Mouse (Mus musculus) forebrain, embryonic 13.5 days (tissue): ENCODE measurements around the gene Defb41. TPM values are rescaled to one million over a fixed set of nuclear protein-coding genes. Genes with fewer than 3 reads are reported as not detected.
"Not testable (repeated sequence)": the region's sequence is repeated elsewhere in the genome, so short reads cannot be mapped to it uniquely, and the experiment has no call there.

ENCODE experiments used
- ATAC-seq: fragments of 200-750 bp; cut with Nextera tagmentation; 2 replicates; pipeline ENCODE4 v1.8.0; 2017
- H3K27ac ChIP-seq: fragments of 300-500 bp; sonication (generic); 2 replicates; pipeline ENCODE4 v1.5.1; 2015; ENCODE audit warnings: inconsistent platforms, mild to moderate bottlenecking, moderate library complexity
- H3K27me3 ChIP-seq: fragments of 300-500 bp; sonication (generic); 2 replicates; pipeline ENCODE4 v1.6.1; 2015; ENCODE audit warnings: mild to moderate bottlenecking, inconsistent platforms
- H3K36me3 ChIP-seq: fragments of 300-500 bp; sonication (generic); 2 replicates; pipeline ENCODE4 v1.6.1; 2015; ENCODE audit warnings: mild to moderate bottlenecking, inconsistent platforms; ENCODE audit not compliant: poor library complexity, severe bottlenecking
- H3K4me1 ChIP-seq: fragments of 300-500 bp; sonication (generic); 2 replicates; pipeline ENCODE4 v1.6.1; 2015; ENCODE audit warnings: inconsistent platforms
- H3K4me2 ChIP-seq: fragments of 300-500 bp; sonication (generic); 2 replicates; pipeline ENCODE4 v1.6.1; 2015; ENCODE audit warnings: inconsistent platforms, mild to moderate bottlenecking, moderate library complexity
- H3K4me3 ChIP-seq: fragments of 300-500 bp; sonication (generic); 2 replicates; pipeline ENCODE4 v1.5.1; 2015; ENCODE audit warnings: mild to moderate bottlenecking, inconsistent platforms
- H3K9ac ChIP-seq: fragments of 300-500 bp; sonication (generic); 2 replicates; pipeline ENCODE4 v1.6.1; 2015; ENCODE audit warnings: mild to moderate bottlenecking, inconsistent platforms
- H3K9me3 ChIP-seq: fragments of 300-500 bp; sonication (generic); replicated peaks from 2 replicates; pipeline ENCODE4 v1.6.1; 2016; ENCODE audit warnings: inconsistent platforms
- WGBS: fragments of 180-500 bp; shearing (Covaris S2); methylation state at CpG from one replicate; pipeline ENCODE4 v1.1.7; 2015; 5-methylcytosine and 5-hydroxymethylcytosine counted together
- polyA plus RNA-seq: library from polyadenylated mRNA; unstranded; fragments of >200 nt; fragmentation: Nextera tagmentation; extraction: Ambion mirVana; gene quantifications from 2 replicates; pipeline ENCODE4 v1.2.1, GENCODE M21; 2015

Gene Defb41
- not detected in 2 replicates for polyA plus RNA-seq

DNA sequence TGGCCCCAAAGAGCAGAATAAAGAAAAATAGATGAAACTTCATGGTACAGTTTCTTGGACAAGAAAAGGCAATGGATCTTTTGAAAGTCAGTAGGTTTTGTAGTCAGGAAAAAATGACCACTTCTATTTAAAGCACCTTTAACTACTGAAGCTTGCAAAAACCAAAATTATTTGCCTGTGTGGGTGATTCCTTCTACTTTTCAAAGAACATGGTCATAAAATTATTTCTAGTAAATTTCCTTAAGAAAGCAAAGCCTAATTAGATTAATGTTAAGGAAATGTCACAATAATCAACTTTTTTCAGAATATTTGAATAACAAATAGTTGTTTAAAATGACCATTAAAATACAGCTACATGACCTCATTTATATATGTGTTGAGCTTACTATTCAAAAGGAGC, at the start of gene Defb41:
TSS of gene Defb41 (minus strand) at position 101 of the 400 bp plus-strand sequence.
- Histone ChIP-seq H3K9ac (no peak within 1 kb of the TSS), H3K4me2 (no peak within 1 kb of the TSS), H3K9me3 (no peaks in the 10 kb centered on the region), H3K4me1 (no peaks in the 10 kb centered on the region), H3K27ac (no peak within 1 kb of the TSS), H3K36me3 (no peaks in the 10 kb centered on the region), H3K4me3 (no peak within 1 kb of the TSS), H3K27me3 (no peaks in the 10 kb centered on the region)
- ATAC-seq, result no peak

DNA sequence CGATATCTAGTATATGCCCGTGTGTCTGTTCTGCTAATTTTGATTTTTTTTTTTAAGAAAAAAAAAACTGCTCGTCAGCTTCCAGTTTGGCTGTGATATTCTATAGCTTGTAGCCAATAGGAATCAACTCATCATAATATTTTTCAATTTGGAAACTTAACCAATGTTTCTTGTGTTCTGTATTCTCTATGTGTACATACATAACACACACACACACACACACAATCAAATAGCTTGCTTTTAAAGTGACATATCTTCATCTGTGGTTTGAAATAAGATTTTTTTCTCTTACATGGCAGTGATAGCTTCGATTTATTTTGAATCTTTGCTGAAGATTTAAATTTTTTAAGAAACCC, 43.5 kb upstream of the Defb41 start:
- H3K27ac ChIP-seq, result no peak overlapping the region

DNA sequence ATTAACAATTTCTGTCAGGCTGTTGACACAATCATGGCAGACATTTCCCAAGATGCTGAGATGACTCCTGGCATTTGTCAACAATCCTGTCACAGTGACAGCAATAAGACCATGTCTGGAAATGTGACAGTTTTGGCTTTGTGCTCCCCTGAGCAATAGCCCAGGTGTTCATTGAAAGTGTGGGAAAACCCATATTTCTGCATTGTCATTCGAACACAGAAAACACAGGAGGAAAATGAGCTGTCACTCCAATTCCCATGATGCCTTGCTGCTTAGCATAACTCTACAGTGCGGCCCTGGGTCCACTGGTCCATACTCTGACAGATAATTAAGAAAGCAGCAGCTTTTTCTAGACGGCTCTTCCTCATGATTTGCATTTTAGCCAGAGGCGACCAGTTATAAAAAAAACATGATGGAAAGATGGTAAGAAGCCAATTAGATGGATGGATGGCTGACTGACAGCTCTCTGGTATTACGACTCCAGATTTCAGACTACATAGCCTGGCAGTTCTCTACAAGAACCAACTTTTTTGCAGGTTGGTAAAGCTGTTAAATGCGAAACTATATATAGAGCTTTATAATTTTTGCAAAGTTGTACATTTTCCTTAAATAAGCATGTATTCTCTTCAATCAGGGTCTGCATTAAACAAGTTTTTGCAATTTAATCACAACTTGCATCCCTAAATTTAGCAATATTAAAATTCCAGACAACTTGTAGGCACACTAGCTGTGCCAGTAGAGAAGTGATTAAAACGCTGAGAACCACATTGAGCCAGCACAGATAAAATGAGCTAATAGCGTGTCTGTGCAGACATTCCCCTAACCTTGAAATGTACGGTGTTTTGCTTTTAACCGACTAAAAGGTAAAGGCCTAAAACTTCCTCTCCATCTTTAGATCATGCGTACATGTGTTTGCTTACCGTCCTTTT, 42.9 kb upstream of the Defb41 start:
- peak; percentile 86 for ATAC-seq
- Histone ChIP-seq H3K4me3 (no peak overlapping the region), H3K9me3 (no peaks in the 10 kb centered on the region), H3K4me1 (no peaks in the 10 kb centered on the region), H3K9ac (no peak overlapping the region), H3K27me3 (no peaks in the 10 kb centered on the region), H3K27ac (no peak overlapping the region), H3K4me2 (no peak overlapping the region), H3K36me3 (no peaks in the 10 kb centered on the region)
- WGBS, result 80% methylated on average over 12 of the region's 12 CpGs

More for the DNA sequence above, 43.5 kb upstream of the Defb41 start:
- Histone ChIP-seq H3K36me3 (no peaks in the 10 kb centered on the region), H3K9me3 (no peaks in the 10 kb centered on the region), H3K27me3 (no peaks in the 10 kb centered on the region), H3K4me1 (no peaks in the 10 kb centered on the region), H3K9ac (no peak overlapping the region), H3K4me3 (no peak overlapping the region), H3K4me2 (no peak overlapping the region)
- WGBS, result 85% methylated on average over 4 of the region's 4 CpGs
- no peak; the same call in 1 of the 2 replicates for ATAC-seq

DNA sequence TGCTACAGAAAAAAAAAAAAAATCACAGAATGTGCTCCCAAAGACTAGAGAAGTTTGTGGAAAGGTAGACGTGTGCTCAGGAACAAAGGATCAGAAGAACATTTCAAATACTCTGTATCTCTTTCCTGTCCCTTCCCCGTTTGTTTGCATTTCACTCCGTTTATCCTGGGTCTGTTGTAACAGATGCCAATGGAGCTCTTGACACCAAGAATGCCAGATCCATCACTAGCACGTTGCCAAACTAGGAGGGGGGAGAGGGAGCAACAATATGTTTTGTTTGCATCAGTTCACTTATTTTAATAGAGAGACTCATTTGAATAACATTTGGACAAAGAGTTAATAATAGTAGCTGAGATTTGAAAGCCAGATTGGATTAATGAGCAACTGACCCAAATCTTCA, 27.6 kb upstream of the Defb41 start:
- peak; percentile 70; the same call in 1 of the 2 replicates for ATAC-seq
- 30% methylated on average over 4 of the region's 4 CpGs for WGBS

DNA sequence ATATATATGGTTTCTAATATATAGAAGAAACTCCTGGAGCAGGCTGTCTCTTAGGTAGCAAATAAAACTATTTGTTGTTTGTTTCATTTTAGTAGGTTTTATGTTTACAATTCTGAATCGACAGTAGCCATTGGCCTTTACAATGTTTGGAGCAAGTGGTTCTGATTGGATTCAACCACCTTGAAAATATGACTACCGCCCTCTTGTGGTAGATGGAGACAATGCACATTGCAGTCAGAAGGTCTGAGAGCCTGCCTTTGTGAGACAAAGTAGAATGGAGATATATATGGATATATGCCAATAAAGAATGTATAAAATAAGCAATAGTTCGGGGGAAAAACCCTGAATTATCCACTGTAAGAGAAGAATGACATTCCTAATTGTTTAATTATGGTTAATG, 23.9 kb upstream of the Defb41 start:
- Histone ChIP-seq H3K36me3 (no peaks in the 10 kb centered on the region), H3K4me2 (no peak overlapping the region), H3K27ac (no peak overlapping the region), H3K9ac (no peak overlapping the region), H3K27me3 (no peaks in the 10 kb centered on the region), H3K4me1 (no peaks in the 10 kb centered on the region), H3K9me3 (no peaks in the 10 kb centered on the region), H3K4me3 (no peak overlapping the region)
- 42% methylated on average over 3 of the region's 3 CpGs for WGBS
- no peak for ATAC-seq

More for the DNA sequence above, 27.6 kb upstream of the Defb41 start:
- Histone ChIP-seq H3K4me3 (no peak overlapping the region), H3K9ac (no peak overlapping the region), H3K9me3 (no peaks in the 10 kb centered on the region), H3K27ac (no peak overlapping the region), H3K27me3 (no peaks in the 10 kb centered on the region), H3K36me3 (no peaks in the 10 kb centered on the region), H3K4me2 (no peak overlapping the region), H3K4me1 (no peaks in the 10 kb centered on the region)

DNA sequence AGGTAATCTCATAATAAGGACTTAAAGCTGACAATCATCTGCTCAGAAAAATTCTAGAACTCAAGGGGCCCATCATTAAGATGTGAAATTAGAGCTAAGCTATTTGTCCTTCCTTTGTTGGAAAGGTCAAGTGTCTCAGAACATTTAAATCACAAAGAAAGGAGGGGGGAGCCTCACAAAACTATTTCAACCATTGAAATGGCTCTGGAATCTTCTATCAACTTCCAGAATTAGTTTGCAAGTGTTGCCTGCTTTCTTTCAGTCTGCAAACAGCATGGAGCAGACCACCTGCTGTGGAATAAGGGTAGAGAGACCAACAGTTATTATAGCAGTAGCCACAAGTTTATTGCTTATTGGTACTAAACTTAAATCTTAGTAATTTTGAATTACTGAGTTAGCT, 22.4 kb upstream of the Defb41 start:
- no peak for ATAC-seq
- Histone ChIP-seq H3K4me1 (no peaks in the 10 kb centered on the region), H3K9ac (no peak overlapping the region), H3K4me2 (no peak overlapping the region), H3K4me3 (no peak overlapping the region), H3K27ac (no peak overlapping the region), H3K9me3 (0 out of 2 replicates have a peak, but pooled peaks cover under 1% of the 10 kb centered on the region), H3K27me3 (no peaks in the 10 kb centered on the region), H3K36me3 (no peaks in the 10 kb centered on the region)

DNA sequence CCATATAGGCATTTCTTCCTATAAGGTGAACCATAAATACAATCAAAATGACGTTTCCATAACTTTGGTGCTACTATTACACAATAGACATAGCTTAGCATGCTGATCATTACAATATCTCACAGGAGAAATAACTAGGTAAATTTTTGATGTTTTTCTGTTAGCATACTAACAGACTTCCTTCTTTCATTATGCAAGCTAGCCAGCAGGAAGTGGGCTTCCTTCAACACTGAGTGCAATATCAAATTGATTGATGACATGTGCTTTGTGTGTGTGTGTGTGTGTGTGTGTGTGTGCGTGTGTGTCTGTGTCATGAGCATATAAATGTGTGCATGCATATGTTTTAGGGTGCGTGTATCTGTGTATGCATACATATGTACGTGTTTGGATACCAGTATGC, 6.2 kb upstream of the Defb41 start:
- no peaks in the 10 kb centered on the region for H3K4me1 ChIP-seq
- no peak overlapping the region for H3K9ac ChIP-seq
- no peak overlapping the region for H3K4me3 ChIP-seq
- H3K27me3 ChIP-seq, result no peaks in the 10 kb centered on the region
- H3K27ac ChIP-seq, result no peak overlapping the region
- WGBS, result 91% methylated on average over 4 of the region's 4 CpGs
- ATAC-seq, result no peak
- no peak overlapping the region for H3K4me2 ChIP-seq
- no peaks in the 10 kb centered on the region for H3K9me3 ChIP-seq
- H3K36me3 ChIP-seq, result no peaks in the 10 kb centered on the region

DNA sequence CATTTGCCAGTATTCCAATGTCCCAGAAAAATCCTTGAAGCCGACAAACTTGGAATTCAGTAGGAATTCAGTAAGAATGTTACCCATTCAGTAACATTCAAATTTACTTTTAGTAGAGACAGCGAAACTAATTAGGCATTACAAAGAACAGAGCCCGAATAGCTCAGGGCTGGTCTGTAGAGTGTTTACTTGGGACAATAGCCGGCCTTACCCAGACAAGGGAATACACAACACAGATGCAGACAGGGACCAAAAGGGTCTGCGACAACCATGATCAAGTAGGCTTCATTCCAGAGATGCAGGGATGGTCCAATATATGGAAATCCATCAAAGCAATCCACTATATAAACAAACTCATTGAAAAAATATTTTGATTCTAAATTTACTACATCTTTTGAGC, 3.9 kb upstream of the Defb41 start:
- WGBS, result 47% methylated on average over 5 of the region's 5 CpGs
- Histone ChIP-seq H3K4me2 (no peak overlapping the region), H3K9ac (no peak overlapping the region), H3K36me3 (no peaks in the 10 kb centered on the region), H3K4me3 (no peak overlapping the region), H3K9me3 (no peaks in the 10 kb centered on the region), H3K27me3 (no peaks in the 10 kb centered on the region), H3K27ac (no peak overlapping the region), H3K4me1 (no peaks in the 10 kb centered on the region)
- no peak for ATAC-seq

DNA sequence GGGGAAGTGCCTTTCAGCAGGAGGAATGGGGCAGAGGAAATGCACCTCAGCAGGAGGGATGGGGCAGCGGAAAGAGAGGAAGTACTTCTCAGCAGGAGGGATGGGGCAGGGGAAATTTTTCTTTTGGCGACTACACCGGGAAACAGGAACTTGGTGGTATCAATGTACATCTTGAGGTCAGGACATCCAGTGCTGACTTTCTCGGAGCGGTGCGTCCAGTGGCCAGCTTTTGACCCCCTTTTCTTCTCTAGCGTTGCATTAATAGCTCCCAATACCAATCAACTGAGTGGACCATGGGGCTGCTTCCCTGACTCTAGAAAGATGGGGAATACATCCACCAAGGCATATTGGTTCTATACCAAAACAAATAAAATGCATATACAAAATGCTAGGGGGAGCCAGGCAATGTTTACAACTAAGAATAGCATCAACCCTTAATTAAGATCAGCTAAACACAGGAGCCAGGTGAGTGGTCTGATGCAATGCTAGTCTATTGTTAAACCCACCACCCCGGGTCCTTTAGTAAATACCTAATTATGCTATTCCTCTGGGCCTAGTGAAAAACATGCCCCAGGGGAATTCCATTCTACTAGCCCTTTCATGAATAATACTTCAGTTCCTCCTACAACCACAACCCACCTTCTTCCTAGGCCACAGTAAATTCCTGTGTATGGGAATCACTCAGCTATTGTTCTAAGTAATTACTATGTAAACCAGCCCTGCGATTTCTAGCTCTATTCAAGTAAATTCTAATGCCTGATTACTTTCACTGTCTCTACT, 18.9 kb downstream of the Defb41 start:
- H3K27ac ChIP-seq, H3K27me3 ChIP-seq, H3K9ac ChIP-seq, H3K4me2 ChIP-seq, H3K9me3 ChIP-seq, H3K36me3 ChIP-seq, H3K4me3 ChIP-seq, H3K4me1 ChIP-seq, ATAC-seq: not testable (repeated sequence)
- WGBS, result 84% methylated on average over 9 of the region's 9 CpGs

DNA sequence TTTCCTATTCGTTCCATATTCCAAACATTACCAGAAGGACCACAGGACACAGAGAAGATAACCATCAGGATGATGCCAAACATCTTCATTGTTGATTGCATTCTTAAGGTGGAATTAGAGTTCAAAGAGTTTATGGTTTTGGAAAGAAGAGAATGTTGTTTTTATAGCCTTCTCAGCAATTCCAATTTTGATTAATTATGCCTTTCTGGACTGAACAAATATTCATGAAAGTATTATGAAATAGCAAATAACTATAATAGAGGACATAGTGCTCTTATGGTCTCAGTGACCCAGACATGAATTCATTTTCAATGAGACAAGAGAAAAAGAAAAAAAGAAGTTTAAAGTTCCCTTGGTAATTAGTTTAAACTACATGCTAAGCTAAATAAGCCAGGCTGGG, 27.6 kb downstream of the Defb41 start, which contains the start of gene Defb18:
TSS of gene Defb18 (minus strand) at position 101 of the 400 bp plus-strand sequence.
- H3K4me3 ChIP-seq, result no peak within 1 kb of the TSS
- no peaks in the 10 kb centered on the region for H3K27me3 ChIP-seq
- no peaks in the 10 kb centered on the region for H3K36me3 ChIP-seq
- no peak within 1 kb of the TSS for H3K4me2 ChIP-seq
- ATAC-seq, result no peak
- WGBS, result 78% methylated on average over 1 of the region's 1 CpGs
- no peaks in the 10 kb centered on the region for H3K9me3 ChIP-seq
- no peak within 1 kb of the TSS for H3K9ac ChIP-seq
- H3K27ac ChIP-seq, result no peak within 1 kb of the TSS
- H3K4me1 ChIP-seq, result no peaks in the 10 kb centered on the region

DNA sequence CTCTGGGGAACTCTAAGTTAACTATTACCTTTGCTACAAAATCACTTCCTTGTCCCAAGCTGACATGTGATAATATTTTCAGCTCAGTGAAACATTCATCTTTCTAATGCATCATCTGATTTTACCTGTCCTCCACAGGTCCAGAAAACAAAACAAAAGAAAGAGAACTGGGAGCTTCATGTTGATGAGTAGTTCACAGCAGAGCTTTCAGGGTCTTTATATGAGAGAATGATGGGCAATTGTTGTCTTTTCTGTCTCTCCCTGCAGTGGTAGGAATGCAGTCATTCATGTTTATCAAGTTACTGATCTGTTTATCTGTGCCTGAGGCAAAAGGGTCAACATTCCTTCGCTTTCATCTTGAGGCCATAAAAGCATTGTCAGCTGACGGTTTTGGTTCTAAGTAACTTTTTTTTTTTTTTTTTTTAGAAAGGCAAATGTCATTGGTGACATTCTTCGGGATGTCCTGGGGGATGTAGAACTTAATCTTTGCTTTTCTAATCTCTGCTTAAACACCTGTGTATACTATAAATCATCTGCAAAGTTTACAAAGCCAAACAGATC, 41.5 kb downstream of the Defb41 start:
- Histone ChIP-seq H3K36me3 (no peaks in the 10 kb centered on the region), H3K27ac (no peak overlapping the region), H3K27me3 (no peaks in the 10 kb centered on the region), H3K9ac (no peak overlapping the region), H3K9me3 (no peaks in the 10 kb centered on the region), H3K4me2 (no peak overlapping the region), H3K4me1 (no peaks in the 10 kb centered on the region), H3K4me3 (no peak overlapping the region)
- no peak for ATAC-seq
- WGBS, result 69% methylated on average over 3 of the region's 3 CpGs
